Mouse (Mus musculus): Measurements from ENCODE around the gene Pola1. TPM values are rescaled to one million over a fixed set of nuclear protein-coding genes. Genes with fewer than 3 reads are reported as not detected.

The Pola1 gene
- 2.8 TPM in 2 replicates for polyA plus RNA-seq (2012; rRNA removed)

GRCm38 (mm10) chrX:93631657-93632449 is at the start of gene Pola1:
Gene Pola1 (minus strand): TSS chrX:93632155.

GRCm38 (mm10) chrX:93654218-93655002 is 22.5 kb upstream of the Pola1 start, which contains the start of gene Pcyt1b:
Gene Pcyt1b (plus strand): TSS chrX:93654863.

GRCm38 (mm10) chrX:93286291-93286893 is 345.6 kb downstream of the Pola1 start, which contains the start of gene Arx:
Gene Arx (plus strand): TSS chrX:93286445.

Other genes with a start within 250 kb of the Pola1 start
- 3.4 and 3.5 TPM in 2 replicates for gene Pcyt1b, start 22.7 kb upstream of the Pola1 start, polyA plus RNA-seq (2012; rRNA removed)
- 7.3 and 8.4 TPM in 2 replicates for gene Pdk3, start 200.0 kb upstream of the Pola1 start, polyA plus RNA-seq (2012; rRNA removed)

Data from liver, embryonic 18 days (tissue).